Mouse (Mus musculus): Measurements from ENCODE around the gene Pianp. TPM values are rescaled to one million over a fixed set of nuclear protein-coding genes. Genes with fewer than 3 reads are reported as not detected.

The Pianp gene
- polyA plus RNA-seq, 1 experiment, result 2.3 TPM

Other genes starting within 250 kb of the Pianp start
- gene Gm45234, start 240.7 kb upstream of the Pianp start, polyA plus RNA-seq (2012; rRNA removed), result not detected in 2 replicates
- gene Atn1, start 240.2 kb upstream of the Pianp start, polyA plus RNA-seq (2012; rRNA removed), result 31.9 and 33.6 TPM in 2 replicates
- gene Eno2, start 227.0 kb upstream of the Pianp start, polyA plus RNA-seq (2012; rRNA removed), result 3.2 and 4.2 TPM in 2 replicates
- 0.47 and 1.1 TPM in 2 replicates for gene Lrrc23, start 217.0 kb upstream of the Pianp start, polyA plus RNA-seq (2012; rRNA removed)
- 23.9 and 28.5 TPM in 2 replicates for gene Spsb2, start 188.0 kb upstream of the Pianp start, polyA plus RNA-seq (2012; rRNA removed)
- 671 and 859 TPM in 2 replicates for gene Tpi1, start 182.4 kb upstream of the Pianp start, polyA plus RNA-seq (2012; rRNA removed)
- 58.3 and 64.0 TPM in 2 replicates for gene Usp5, start 167.2 kb upstream of the Pianp start, polyA plus RNA-seq (2012; rRNA removed)
- 120 and 146 TPM in 2 replicates for gene Cdca3, start 167.1 kb upstream of the Pianp start, polyA plus RNA-seq (2012; rRNA removed)
- 0.11 and 0.12 TPM in 2 replicates for gene Gnb3, start 156.4 kb upstream of the Pianp start, polyA plus RNA-seq (2012; rRNA removed)
- 8.3 and 10.5 TPM in 2 replicates for gene P3h3, start 138.9 kb upstream of the Pianp start, polyA plus RNA-seq (2012; rRNA removed)
- 1.1 and 1.7 TPM in 2 replicates for gene Gpr162, start 132.7 kb upstream of the Pianp start, polyA plus RNA-seq (2012; rRNA removed)
- gene Cd4, start 108.5 kb upstream of the Pianp start, polyA plus RNA-seq (2012; rRNA removed), result 6.7 and 7.9 TPM in 2 replicates
- 3.8 and 4.7 TPM in 2 replicates for gene Lag3, start 85.0 kb upstream of the Pianp start, polyA plus RNA-seq (2012; rRNA removed)
- 658 and 1,077 TPM in 2 replicates for gene Ptms, start 76.6 kb upstream of the Pianp start, polyA plus RNA-seq (2012; rRNA removed)
- gene Mlf2, start 65.3 kb upstream of the Pianp start, polyA plus RNA-seq (2012; rRNA removed), result 350 and 390 TPM in 2 replicates
- 149 and 151 TPM in 2 replicates for gene Cops7a, start 31.2 kb upstream of the Pianp start, polyA plus RNA-seq (2012; rRNA removed)
- gene Zfp384, start 12.5 kb downstream of the Pianp start, polyA plus RNA-seq (2012; rRNA removed), result 39.5 and 59.5 TPM in 2 replicates
- 42.5 and 43.1 TPM in 2 replicates for gene Ing4, start 43.1 kb downstream of the Pianp start, polyA plus RNA-seq (2012; rRNA removed)
- 12.5 and 14.6 TPM in 2 replicates for gene Acrbp, start 53.0 kb downstream of the Pianp start, polyA plus RNA-seq (2012; rRNA removed)
- 55.4 and 127 TPM in 2 replicates for gene Lpar5, start 71.2 kb downstream of the Pianp start, polyA plus RNA-seq (2012; rRNA removed)
- gene Chd4, start 99.3 kb downstream of the Pianp start, polyA plus RNA-seq (2012; rRNA removed), result 22.4 and 35.5 TPM in 2 replicates
- 17.7 and 18.4 TPM in 2 replicates for gene Nop2, start 135.2 kb downstream of the Pianp start, polyA plus RNA-seq (2012; rRNA removed)
- 6.3 and 9.4 TPM in 2 replicates for gene Iffo1, start 148.5 kb downstream of the Pianp start, polyA plus RNA-seq (2012; rRNA removed)
- gene Gapdh, start 169.8 kb downstream of the Pianp start, polyA plus RNA-seq (2012; rRNA removed), result 3,259 and 4,191 TPM in 2 replicates
- 94.4 and 101 TPM in 2 replicates for gene Ncapd2, start 195.0 kb downstream of the Pianp start, polyA plus RNA-seq (2012; rRNA removed)
- 83.2 and 95.7 TPM in 2 replicates for gene Mrpl51, start 195.1 kb downstream of the Pianp start, polyA plus RNA-seq (2012; rRNA removed)
- gene Vamp1, start 218.9 kb downstream of the Pianp start, polyA plus RNA-seq (2012; rRNA removed), result 13.6 and 15.0 TPM in 2 replicates
- 58.9 and 64.5 TPM in 2 replicates for gene Tapbpl, start 235.2 kb downstream of the Pianp start, polyA plus RNA-seq (2012; rRNA removed)
- 4.5 and 5.3 TPM in 2 replicates for gene Cd27, start 240.3 kb downstream of the Pianp start, polyA plus RNA-seq (2012; rRNA removed)

Data from large intestine, adult 2 months (tissue).